Mouse (Mus musculus) cortical plate, adult 2 months (tissue): ENCODE measurements at regions not wholly inside any gene's neighbourhood (a gene's known extent, or its start where the extent isn't known, plus 50 kb on each side); places are given as distances from the start of the nearest gene placed in this dataset.

Experiments used
- CTCF ChIP-seq: fragments of 200-500 bp; IDR thresholded peaks from 2 replicates; pipeline ENCODE4 v1.5.1; 2011; ENCODE audit warnings: mild to moderate bottlenecking, control low read depth, low read length; ENCODE audit not compliant: insufficient read depth; ENCODE audit errors: extremely low read depth
- POLR2A ChIP-seq: fragments of 200-500 bp; IDR thresholded peaks from 2 replicates; pipeline ENCODE4 v1.6.1; 2011; ENCODE audit warnings: mild to moderate bottlenecking, low read length, control low read depth; ENCODE audit not compliant: insufficient read depth; ENCODE audit errors: extremely low read depth

DNA sequence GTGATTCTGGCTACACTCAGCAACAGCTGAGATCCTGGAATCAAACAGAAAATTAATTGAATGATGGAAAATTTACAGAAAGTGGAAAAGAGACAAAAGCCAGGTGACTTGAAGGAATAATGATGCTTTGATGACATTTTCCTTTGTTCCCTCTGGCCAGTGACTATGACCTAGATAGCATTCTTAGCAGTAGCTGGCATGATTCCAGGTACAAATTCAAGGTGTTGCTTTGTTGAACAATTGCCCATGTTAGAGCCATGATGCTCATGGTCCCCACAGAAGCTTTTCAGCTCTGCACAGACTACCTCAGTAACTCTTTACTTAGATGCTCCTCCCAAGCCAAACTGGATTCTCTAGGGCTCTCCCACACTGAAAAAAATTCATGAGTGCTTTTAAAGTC, 2164.6 kb upstream of the Lrrc6 start:
- TF ChIP-seq CTCF (no peak), POLR2A (no peak)
